Mouse (Mus musculus): ENCODE data around the gene Tmbim6. TPM values are rescaled to one million over a fixed set of nuclear protein-coding genes. Genes with fewer than 3 reads are reported as not detected.

Tmbim6 gene
- polyA plus RNA-seq, 1 experiment, result 691 TPM

- peak overlapping the region; percentile 10 for H3K4me2 ChIP-seq (ENCODE audit: low read depth)
- no peak overlapping the region for H3K4me3 ChIP-seq
- H3K27me3 ChIP-seq (ENCODE audit: control insufficient read depth, insufficient read depth, insufficient read length), result no peaks in the 10 kb centered on the region
- H3K36me3 ChIP-seq (ENCODE audit: control insufficient read depth, insufficient read depth), result no peaks in the 10 kb centered on the region
- peaks cover 100% of the 10 kb centered on the region for H3K79me2 ChIP-seq (ENCODE audit: control insufficient read depth, insufficient read depth)
- TF ChIP-seq MYOG (IDR thresholded peaks at IDR 0.05; ENCODE audit: control insufficient read depth in 1 of 3, insufficient read depth in 1 of 3, insufficient read length in 2 of 3, low read depth in 2 of 3) (peak in 2 of 3 experiments; percentile 6 to 84), TCF12 (IDR thresholded peaks at IDR 0.05; ENCODE audit: insufficient read depth, poor library complexity, severe bottlenecking) (no peak), E2F4 (IDR thresholded peaks at IDR 0.05; ENCODE audit: insufficient read depth) (no peak), POLR2A (IDR thresholded peaks at IDR 0.05; ENCODE audit: insufficient read length, low read depth) (no peak), CEBPB (IDR thresholded peaks at IDR 0.05; ENCODE audit: insufficient read depth, poor library complexity, severe bottlenecking) (no peak), REST (IDR thresholded peaks at IDR 0.05; ENCODE audit: insufficient read depth, insufficient read length) (no peak), MAX (IDR thresholded peaks at IDR 0.05; ENCODE audit: low read depth) (no peak), SRF (IDR thresholded peaks at IDR 0.05; ENCODE audit: control insufficient read depth, insufficient read length, low read depth) (no peak), MYOD1 (IDR thresholded peaks at IDR 0.05; ENCODE audit: control insufficient read depth in 1 of 3, insufficient read length in 2 of 3, low read depth in 2 of 3) (peak in 2 of 3 experiments; percentile 54 to 86), TCF3 (IDR thresholded peaks at IDR 0.05; ENCODE audit: insufficient read length, low read depth) (peak; percentile 10), USF1 (IDR thresholded peaks at IDR 0.05; ENCODE audit: low read depth) (no peak), POLR2AphosphoS2 (IDR thresholded peaks at IDR 0.05; ENCODE audit: insufficient read length, low read depth) (no peak)
- H3ac ChIP-seq (ENCODE audit: control insufficient read depth, insufficient read length), result no peak overlapping the region
Measured at GRCm38 (mm10) chr15:99358952-99359351, 33.7 kb upstream of the Tmbim6 start.

GRCm38 (mm10) chr15:99364022-99364530, 28.6 kb upstream of the Tmbim6 start:
- H3K4me3 ChIP-seq, result no peak overlapping the region
- H3K27me3 ChIP-seq (ENCODE audit: control insufficient read depth, insufficient read depth, insufficient read length), result no peaks in the 10 kb centered on the region
- no peaks in the 10 kb centered on the region for H3K36me3 ChIP-seq (ENCODE audit: control insufficient read depth, insufficient read depth)
- H3K4me2 ChIP-seq (ENCODE audit: low read depth), result peak overlapping the region; percentile 19
- peaks cover 100% of the 10 kb centered on the region for H3K79me2 ChIP-seq (ENCODE audit: control insufficient read depth, insufficient read depth)
- no peak overlapping the region for H3ac ChIP-seq (ENCODE audit: control insufficient read depth, insufficient read length)
- TF ChIP-seq POLR2AphosphoS2 (IDR thresholded peaks at IDR 0.05; ENCODE audit: insufficient read length, low read depth), result no peak
- no peak for TF ChIP-seq SRF (IDR thresholded peaks at IDR 0.05; ENCODE audit: control insufficient read depth, insufficient read length, low read depth)
- no peak for TF ChIP-seq USF1 (IDR thresholded peaks at IDR 0.05; ENCODE audit: low read depth)
- TF ChIP-seq MYOD1 (IDR thresholded peaks at IDR 0.05; ENCODE audit: control insufficient read depth in 1 of 3, insufficient read length in 2 of 3, low read depth in 2 of 3), result no peak
- no peak for TF ChIP-seq REST (IDR thresholded peaks at IDR 0.05; ENCODE audit: insufficient read depth, insufficient read length)
- no peak for TF ChIP-seq MAX (IDR thresholded peaks at IDR 0.05; ENCODE audit: low read depth)

- no peak overlapping the region for H3K4me2 ChIP-seq (ENCODE audit: low read depth)
- H3K4me3 ChIP-seq, result no peak overlapping the region
- H3K79me2 ChIP-seq (ENCODE audit: control insufficient read depth, insufficient read depth), result peaks cover 100% of the 10 kb centered on the region
- H3K36me3 ChIP-seq (ENCODE audit: control insufficient read depth, insufficient read depth), result no peaks in the 10 kb centered on the region
- no peaks in the 10 kb centered on the region for H3K27me3 ChIP-seq (ENCODE audit: control insufficient read depth, insufficient read depth, insufficient read length)
- TF ChIP-seq CEBPB (IDR thresholded peaks at IDR 0.05; ENCODE audit: insufficient read depth, poor library complexity, severe bottlenecking), result no peak
- TF ChIP-seq REST (IDR thresholded peaks at IDR 0.05; ENCODE audit: insufficient read depth, insufficient read length), result no peak
- TF ChIP-seq MAX (IDR thresholded peaks at IDR 0.05; ENCODE audit: low read depth), result no peak
- TF ChIP-seq E2F4 (IDR thresholded peaks at IDR 0.05; ENCODE audit: insufficient read depth), result no peak
- TF ChIP-seq MYOD1 (IDR thresholded peaks at IDR 0.05; ENCODE audit: control insufficient read depth in 1 of 3, insufficient read length in 2 of 3, low read depth in 2 of 3), result no peak
- no peak for TF ChIP-seq MYOG (IDR thresholded peaks at IDR 0.05; ENCODE audit: control insufficient read depth in 1 of 3, insufficient read depth in 1 of 3, insufficient read length in 2 of 3, low read depth in 2 of 3)
- no peak for TF ChIP-seq POLR2A (IDR thresholded peaks at IDR 0.05; ENCODE audit: insufficient read length, low read depth)
- no peak for TF ChIP-seq POLR2AphosphoS2 (IDR thresholded peaks at IDR 0.05; ENCODE audit: insufficient read length, low read depth)
- no peak for TF ChIP-seq TCF3 (IDR thresholded peaks at IDR 0.05; ENCODE audit: insufficient read length, low read depth)
- no peak for TF ChIP-seq SRF (IDR thresholded peaks at IDR 0.05; ENCODE audit: control insufficient read depth, insufficient read length, low read depth)
- no peak for TF ChIP-seq USF1 (IDR thresholded peaks at IDR 0.05; ENCODE audit: low read depth)
- no peak for TF ChIP-seq TCF12 (IDR thresholded peaks at IDR 0.05; ENCODE audit: insufficient read depth, poor library complexity, severe bottlenecking)
- H3ac ChIP-seq (ENCODE audit: control insufficient read depth, insufficient read length), result no peak overlapping the region
Measured at GRCm38 (mm10) chr15:99364921-99365320, 27.8 kb upstream of the Tmbim6 start.

GRCm38 (mm10) chr15:99368583-99369266, 24.0 kb upstream of the Tmbim6 start:
- H3K27me3 ChIP-seq (ENCODE audit: control insufficient read depth, insufficient read depth, insufficient read length), result no peaks in the 10 kb centered on the region
- peaks cover 62% of the 10 kb centered on the region for H3K79me2 ChIP-seq (ENCODE audit: control insufficient read depth, insufficient read depth)
- peak overlapping the region; percentile 92 for H3K4me2 ChIP-seq (ENCODE audit: low read depth)
- H3K4me3 ChIP-seq, result peak overlapping the region; percentile 52
- no peak overlapping the region for H3ac ChIP-seq (ENCODE audit: control insufficient read depth, insufficient read length)
- H3K36me3 ChIP-seq (ENCODE audit: control insufficient read depth, insufficient read depth), result no peaks in the 10 kb centered on the region
- TF ChIP-seq MYOD1 (IDR thresholded peaks at IDR 0.05; ENCODE audit: control insufficient read depth in 1 of 3, insufficient read length in 2 of 3, low read depth in 2 of 3), result no peak
- TF ChIP-seq USF1 (IDR thresholded peaks at IDR 0.05; ENCODE audit: low read depth), result peak; percentile 69
- no peak for TF ChIP-seq SRF (IDR thresholded peaks at IDR 0.05; ENCODE audit: control insufficient read depth, insufficient read length, low read depth)
